Mouse (Mus musculus) liver, adult 2 months (tissue): ENCODE measurements around the gene Frrs1. TPM values are rescaled to one million over a fixed set of nuclear protein-coding genes. Genes with fewer than 3 reads are reported as not detected.

Source experiments
- DNase-seq: peaks from one replicate; pipeline ENCODE4 v3.0.0-alpha.2; 2011; ENCODE audit warnings: low read depth, low spot score; ENCODE audit errors: extremely low read depth
- H3K27ac ChIP-seq: fragments of 200-500 bp; replicated peaks from 2 replicates; pipeline ENCODE4 v1.5.1; 2012; ENCODE audit warnings: low read depth, mild to moderate bottlenecking, control low read depth, inconsistent platforms, low read length; ENCODE audit not compliant: insufficient read depth
- H3K27me3 ChIP-seq: fragments of 200-500 bp; 2 replicates; pipeline ENCODE4 v1.6.1; 2012; ENCODE audit warnings: mild to moderate bottlenecking, moderate library complexity, low read length, inconsistent platforms; ENCODE audit not compliant: control insufficient read depth, insufficient read depth
- H3K36me3 ChIP-seq: fragments of 200-500 bp; 2 replicates; pipeline ENCODE4 v1.6.1; 2012; ENCODE audit warnings: low read length, inconsistent platforms; ENCODE audit not compliant: control insufficient read depth, insufficient read depth
- H3K4me1 ChIP-seq: fragments of 200-500 bp; 2 replicates; pipeline ENCODE4 v1.6.1; 2011; ENCODE audit warnings: low read length; ENCODE audit not compliant: control insufficient read depth, insufficient read depth
- H3K4me3 ChIP-seq: fragments of 200-500 bp; 2 replicates; pipeline ENCODE4 v1.5.1; 2011; ENCODE audit warnings: low read depth, mild to moderate bottlenecking, control low read depth, low read length, moderate library complexity; ENCODE audit not compliant: insufficient read depth
- H3K79me2 ChIP-seq: fragments of 200-500 bp; 2 replicates; pipeline ENCODE4 v1.6.1; 2012; ENCODE audit warnings: inconsistent platforms, mild to moderate bottlenecking, low read length, moderate library complexity; ENCODE audit not compliant: control insufficient read depth, insufficient read depth
- H3K9ac ChIP-seq: fragments of 200-500 bp; 2 replicates; pipeline ENCODE4 v1.6.1; 2012; ENCODE audit warnings: low read depth, mild to moderate bottlenecking, control low read depth, inconsistent platforms, low read length
- CTCF ChIP-seq: fragments of 200-500 bp; IDR thresholded peaks from 2 replicates; pipeline ENCODE4 v1.5.1; 2011; ENCODE audit warnings: low read depth, low read length, control low read depth
- POLR2A ChIP-seq: fragments of 200-500 bp; IDR thresholded peaks from 2 replicates; pipeline ENCODE4 v1.6.1; 2011; ENCODE audit warnings: low read length, control low read depth; ENCODE audit not compliant: insufficient read depth; ENCODE audit errors: extremely low read depth
- WGBS: fragments of 180-500 bp; shearing (Covaris S2); methylation state at CpG from one replicate; pipeline ENCODE4 v1.1.7; 2018; 5-methylcytosine and 5-hydroxymethylcytosine counted together
- polyA plus RNA-seq: library from polyadenylated mRNA; depleted of rRNA; stranded (reverse); fragments of >200 nt; gene quantifications from 2 replicates; pipeline ENCODE4 v1.2.3, GENCODE M21; 2012
- total RNA-seq: library from RNA; depleted of rRNA; stranded (reverse); fragments of >200 nt; gene quantifications from 2 replicates; pipeline ENCODE4 v1.2.3, GENCODE M21; 2014

Gene Frrs1
- total and polyA plus RNA-seq, 2 experiments: 14.4 to 39.7 TPM

DNA sequence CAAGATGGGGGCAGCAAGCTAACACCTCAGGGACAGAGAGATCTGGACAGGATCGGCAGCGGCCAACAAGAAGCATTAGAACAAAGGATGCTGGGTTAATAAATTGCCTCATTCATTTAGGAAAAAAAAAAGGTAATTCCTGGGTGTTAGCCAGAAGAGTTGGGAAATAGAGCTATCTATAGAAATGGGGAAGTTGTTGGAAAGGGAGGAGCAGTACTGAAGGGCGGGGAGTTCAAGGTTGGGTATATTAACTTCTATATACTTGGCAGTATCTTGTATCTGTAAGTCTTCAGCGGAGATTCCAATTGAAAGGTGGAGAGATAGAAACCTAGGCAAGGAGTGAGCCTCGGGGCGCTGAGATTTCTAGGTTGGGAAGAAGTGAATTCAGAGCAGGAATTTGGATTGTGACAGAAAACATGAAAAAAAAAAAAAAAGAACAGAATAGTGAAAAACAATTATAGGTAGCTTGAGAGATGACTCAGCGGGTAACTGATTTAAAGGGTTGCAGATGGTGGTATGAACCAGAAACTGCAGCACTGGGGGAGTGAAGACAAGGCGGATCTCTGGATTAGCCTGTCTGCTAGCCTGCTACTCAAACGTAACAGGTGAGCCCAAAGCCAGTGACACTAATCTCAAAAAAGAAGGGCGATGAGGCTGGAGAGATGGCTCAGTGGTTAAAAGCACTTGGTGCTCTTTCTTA lies 14.2 kb upstream of the Frrs1 start:
- DNase-seq: no peak
- 82% methylated on average over 10 of the region's 10 CpGs for WGBS
- H3K36me3 ChIP-seq: no peaks in the 10 kb centered on the region
- TF ChIP-seq CTCF: no peak
- no peak for TF ChIP-seq POLR2A
- no peak overlapping the region for H3K27ac ChIP-seq
- no peaks in the 10 kb centered on the region for H3K27me3 ChIP-seq
- H3K79me2 ChIP-seq: no peaks in the 10 kb centered on the region
- H3K4me3 ChIP-seq: no peak overlapping the region
- H3K4me1 ChIP-seq: no peaks in the 10 kb centered on the region; the same call in none of the 2 replicates
- H3K9ac ChIP-seq: no peak overlapping the region

DNA sequence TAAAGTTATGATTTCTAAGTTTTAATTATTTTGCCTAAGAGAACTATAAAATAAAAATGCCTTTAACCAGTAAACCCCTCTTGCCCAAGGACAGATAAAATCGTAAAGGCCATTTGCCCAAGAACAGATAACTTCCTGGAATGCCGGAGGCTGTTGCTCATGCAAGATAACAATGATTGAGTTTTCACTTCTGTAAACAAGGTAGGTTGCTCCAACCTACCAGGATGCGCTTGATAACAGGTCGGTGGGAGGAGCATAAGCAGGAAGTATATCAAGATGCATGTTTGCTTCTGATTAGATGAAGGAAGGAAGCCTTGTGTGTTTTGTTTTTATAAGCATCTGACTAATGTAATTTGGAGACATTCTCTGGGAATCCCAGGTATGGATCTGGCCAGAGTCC lies 13.2 kb upstream of the Frrs1 start:
- Histone ChIP-seq H3K9ac (no peak overlapping the region), H3K27ac (no peak overlapping the region), H3K79me2 (no peaks in the 10 kb centered on the region), H3K36me3 (no peaks in the 10 kb centered on the region), H3K27me3 (no peaks in the 10 kb centered on the region), H3K4me3 (no peak overlapping the region), H3K4me1 (no peaks in the 10 kb centered on the region; the same call in none of the 2 replicates)
- no peak for TF ChIP-seq CTCF
- TF ChIP-seq POLR2A: no peak
- DNase-seq: no peak
- 9% methylated on average over 4 of the region's 4 CpGs for WGBS

DNA sequence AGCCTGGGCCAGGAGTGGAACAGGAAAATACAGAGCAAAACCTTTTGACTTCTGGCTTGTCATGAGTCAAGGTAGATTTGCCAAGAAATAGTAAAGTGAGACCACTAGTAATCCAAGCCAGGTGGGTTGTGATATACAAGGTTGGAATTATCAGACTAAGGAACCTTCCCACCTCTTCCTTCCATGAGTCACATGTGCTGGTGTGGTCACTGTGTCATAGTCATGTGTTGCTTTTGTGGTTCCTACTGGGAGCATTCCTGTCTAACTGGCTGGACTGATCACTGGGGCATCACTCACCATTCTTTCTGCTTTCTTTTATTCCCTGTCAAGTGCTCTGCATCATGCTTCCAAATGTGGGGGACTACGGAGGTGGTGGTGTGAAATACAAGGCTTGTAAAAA lies 11.2 kb upstream of the Frrs1 start:
- Histone ChIP-seq H3K9ac (no peak overlapping the region), H3K36me3 (no peaks in the 10 kb centered on the region), H3K27me3 (no peaks in the 10 kb centered on the region), H3K79me2 (no peaks in the 10 kb centered on the region), H3K4me3 (no peak overlapping the region), H3K27ac (no peak overlapping the region), H3K4me1 (no peaks in the 10 kb centered on the region; the same call in none of the 2 replicates)
- no peak for DNase-seq
- 97% methylated on average over 1 of the region's 1 CpGs for WGBS
- TF ChIP-seq CTCF: no peak
- no peak for TF ChIP-seq POLR2A

DNA sequence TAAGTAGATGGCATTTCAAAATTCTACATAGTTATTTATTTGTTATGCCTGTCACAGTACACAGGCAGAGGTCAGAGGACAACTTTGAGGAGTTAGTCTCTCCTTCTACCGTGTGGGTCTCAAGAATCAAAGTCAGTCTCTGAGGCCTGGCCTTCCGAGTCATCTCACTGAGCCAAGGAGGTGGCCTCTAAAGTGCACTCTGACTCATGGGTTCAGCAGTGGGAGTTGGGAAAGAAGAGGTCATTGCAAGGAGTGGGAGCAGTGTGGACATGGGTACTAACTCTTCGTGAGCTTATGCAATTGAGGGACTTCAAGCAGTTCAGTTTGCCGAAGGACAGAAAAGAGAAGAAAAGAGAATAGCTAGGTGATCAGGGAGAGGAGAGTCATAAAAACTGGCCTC lies 10.3 kb upstream of the Frrs1 start:
- Histone ChIP-seq H3K27ac (no peak overlapping the region), H3K4me1 (no peaks in the 10 kb centered on the region; the same call in none of the 2 replicates), H3K4me3 (no peak overlapping the region), H3K36me3 (no peaks in the 10 kb centered on the region), H3K79me2 (no peaks in the 10 kb centered on the region), H3K9ac (no peak overlapping the region), H3K27me3 (no peaks in the 10 kb centered on the region)
- DNase-seq: no peak
- WGBS: 79% methylated on average over 4 of the region's 4 CpGs
- TF ChIP-seq POLR2A (no peak), CTCF (no peak)

DNA sequence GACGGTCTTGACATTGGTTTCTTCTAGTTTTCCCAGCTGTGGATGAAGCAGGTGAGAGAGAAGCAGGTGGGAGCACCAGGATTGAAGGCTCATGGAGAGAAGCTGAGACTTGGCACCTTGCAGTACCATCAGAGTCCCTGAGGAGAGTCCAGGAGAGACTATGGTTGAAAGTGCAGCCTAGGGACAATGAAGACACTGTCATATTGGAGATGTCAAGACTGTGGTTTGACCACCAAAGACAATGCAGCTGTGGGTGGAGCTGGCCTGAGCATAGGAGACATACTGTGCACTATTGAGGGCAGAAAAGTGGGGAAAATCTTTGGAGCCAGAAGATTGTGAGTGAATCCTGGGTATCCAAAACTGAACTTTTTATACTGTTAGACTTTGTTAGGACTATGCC lies 8.9 kb upstream of the Frrs1 start:
- DNase-seq: no peak
- WGBS: 95% methylated on average over 1 of the region's 1 CpGs
- H3K4me1 ChIP-seq: no peaks in the 10 kb centered on the region; the same call in none of the 2 replicates
- no peak overlapping the region for H3K4me3 ChIP-seq
- no peak overlapping the region for H3K9ac ChIP-seq
- H3K27ac ChIP-seq: no peak overlapping the region
- TF ChIP-seq POLR2A: no peak
- TF ChIP-seq CTCF: no peak
- no peaks in the 10 kb centered on the region for H3K27me3 ChIP-seq
- no peaks in the 10 kb centered on the region for H3K36me3 ChIP-seq
- no peaks in the 10 kb centered on the region for H3K79me2 ChIP-seq

DNA sequence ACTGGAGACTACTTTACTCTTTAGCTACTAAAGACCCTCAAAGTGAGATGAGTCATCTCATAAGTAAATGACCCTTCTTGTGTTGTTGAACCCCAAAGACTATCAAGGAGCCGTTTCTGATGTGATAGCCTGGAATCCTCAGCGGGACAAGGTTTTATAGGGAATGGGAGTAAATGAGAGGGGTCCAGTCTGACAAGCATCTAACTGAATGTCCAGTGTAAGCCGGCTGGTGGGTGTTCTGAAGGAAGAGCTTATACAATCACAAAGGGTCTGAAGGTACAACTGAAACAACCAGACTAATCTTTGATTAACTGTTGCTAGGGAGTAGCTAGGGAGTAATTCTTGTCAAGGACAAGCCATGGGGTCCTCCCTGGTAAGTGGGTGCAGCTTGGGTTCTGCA lies 6.8 kb upstream of the Frrs1 start:
- no peak for DNase-seq
- no peak overlapping the region for H3K4me3 ChIP-seq
- H3K36me3 ChIP-seq: no peaks in the 10 kb centered on the region
- H3K79me2 ChIP-seq: no peaks in the 10 kb centered on the region
- WGBS: 92% methylated on average over 3 of the region's 3 CpGs
- H3K27me3 ChIP-seq: no peaks in the 10 kb centered on the region
- no peak overlapping the region for H3K27ac ChIP-seq
- no peaks in the 10 kb centered on the region for H3K4me1 ChIP-seq
- H3K9ac ChIP-seq: no peak overlapping the region
- TF ChIP-seq POLR2A: no peak
- TF ChIP-seq CTCF: no peak
